Mouse (Mus musculus) hindbrain, embryonic 15.5 days (tissue): Measurements from ENCODE around the gene Tomt. TPM values are rescaled to one million over a fixed set of nuclear protein-coding genes. Genes with fewer than 3 reads are reported as not detected.

Experiments used
- ATAC-seq: fragments of 200-750 bp; cut with Nextera tagmentation; 2 replicates; pipeline ENCODE4 v1.8.0; 2017; ENCODE audit warnings: low read depth, moderate number of reproducible peaks, moderate TSS enrichment; ENCODE audit not compliant: low FRiP score
- H3K27ac ChIP-seq: fragments of 300-500 bp; sonication (generic); replicated peaks from 2 replicates; pipeline ENCODE4 v1.5.1; 2015; ENCODE audit warnings: mild to moderate bottlenecking, inconsistent platforms
- H3K27me3 ChIP-seq: fragments of 300-500 bp; sonication (generic); 2 replicates; pipeline ENCODE4 v1.6.1; 2015; ENCODE audit warnings: control low read depth, inconsistent platforms
- H3K36me3 ChIP-seq: fragments of 300-500 bp; sonication (generic); 2 replicates; pipeline ENCODE4 v1.6.1; 2015; ENCODE audit warnings: control low read depth, inconsistent platforms
- H3K4me1 ChIP-seq: fragments of 300-500 bp; sonication (generic); replicated peaks from 2 replicates; pipeline ENCODE4 v1.6.1; 2015; ENCODE audit warnings: control low read depth, inconsistent platforms
- H3K4me2 ChIP-seq: fragments of 300-500 bp; sonication (generic); 2 replicates; pipeline ENCODE4 v1.6.1; 2015; ENCODE audit warnings: moderate library complexity, mild to moderate bottlenecking, inconsistent platforms
- H3K4me3 ChIP-seq: fragments of 300-500 bp; sonication (generic); 2 replicates; pipeline ENCODE4 v1.5.1; 2015; ENCODE audit warnings: mild to moderate bottlenecking, inconsistent platforms
- H3K9ac ChIP-seq: fragments of 300-500 bp; sonication (generic); 2 replicates; pipeline ENCODE4 v1.6.1; 2015; ENCODE audit warnings: inconsistent platforms
- H3K9me3 ChIP-seq: fragments of 300-500 bp; sonication (generic); 2 replicates; pipeline ENCODE4 v1.6.1; 2016; ENCODE audit warnings: control low read depth, inconsistent platforms
- WGBS: fragments of 180-500 bp; shearing (Covaris S2); methylation state at CpG from one replicate; pipeline ENCODE4 v1.1.7; 2015; 5-methylcytosine and 5-hydroxymethylcytosine counted together
- polyA plus RNA-seq: library from polyadenylated mRNA; unstranded; fragments of >200 nt; fragmentation: Nextera tagmentation; extraction: Ambion mirVana; gene quantifications from 2 replicates; pipeline ENCODE4 v1.2.1, GENCODE M21; 2015

Gene Tomt
- polyA plus RNA-seq, 1 experiment from 2014 or later: 0.49 TPM

DNA sequence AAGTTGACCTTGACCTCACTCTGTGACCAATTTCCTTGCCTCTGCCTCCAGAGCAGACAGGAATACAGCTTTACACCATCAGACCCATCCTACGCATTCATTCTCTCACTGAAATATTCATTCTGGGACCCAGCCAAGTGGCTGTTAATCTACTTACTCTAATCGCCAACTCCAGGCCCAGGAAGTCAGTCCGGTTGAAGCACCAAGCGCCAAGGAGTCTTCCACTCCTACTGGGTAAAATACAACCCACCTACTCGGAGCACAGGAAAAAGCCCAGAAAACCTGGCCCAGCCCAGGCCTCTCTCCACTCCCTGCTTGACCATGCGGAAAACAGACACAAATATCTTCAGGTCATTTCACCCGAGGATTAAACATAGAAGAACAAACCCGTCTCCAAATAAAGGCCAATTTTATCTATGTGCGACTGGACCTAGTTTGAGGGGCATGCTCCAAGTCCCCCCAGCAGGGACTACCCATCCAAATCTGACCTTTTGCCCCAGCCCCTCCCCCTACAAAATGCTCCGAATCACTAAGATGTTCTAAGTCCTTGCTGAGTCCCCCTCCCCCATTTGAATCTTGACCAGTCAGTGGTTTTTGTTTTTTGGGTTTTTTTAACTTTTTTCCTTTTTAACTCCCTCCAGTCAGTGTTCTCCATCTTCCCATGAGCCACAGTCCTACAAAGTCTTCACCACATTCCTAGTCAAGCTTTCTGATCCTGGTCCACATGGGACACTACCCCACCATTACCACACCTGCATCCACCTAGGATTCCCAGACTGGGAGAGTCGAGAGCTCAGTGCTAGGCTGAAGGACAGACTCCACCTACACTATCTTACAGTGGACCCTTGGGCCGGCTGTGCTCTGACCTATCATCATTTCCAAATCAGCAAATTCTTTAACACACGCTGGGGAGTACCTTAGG is 37.7 kb downstream of the Tomt start:
- Histone ChIP-seq H3K9ac (no peak overlapping the region), H3K4me3 (no peak overlapping the region), H3K4me2 (no peak overlapping the region), H3K27ac (no peak overlapping the region), H3K9me3 (no peaks in the 10 kb centered on the region), H3K36me3 (no peaks in the 10 kb centered on the region), H3K4me1 (no peaks in the 10 kb centered on the region), H3K27me3 (no peaks in the 10 kb centered on the region)
- no peak; the same call in 1 of the 2 replicates for ATAC-seq
- WGBS: 52% methylated on average over 13 of the region's 13 CpGs

DNA sequence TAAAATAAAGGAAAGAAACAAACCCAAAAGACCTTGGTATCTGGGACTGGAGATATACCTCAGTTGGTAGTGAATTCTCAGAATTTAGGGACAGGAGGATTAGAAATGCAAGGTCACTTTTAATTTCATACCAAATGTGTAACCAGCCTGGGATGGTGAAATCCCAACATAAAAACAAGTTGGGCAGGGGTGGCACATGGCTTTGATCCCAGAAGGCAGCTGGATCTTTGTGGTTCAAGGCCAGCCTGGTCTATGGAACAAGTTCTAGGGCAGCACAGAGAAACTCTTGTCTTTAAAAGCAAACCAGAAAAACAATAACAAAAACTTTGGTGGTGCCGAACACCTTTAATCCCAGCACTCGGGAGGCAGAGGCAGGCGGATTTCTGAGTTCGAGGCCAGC is 38.7 kb downstream of the Tomt start:
- Histone ChIP-seq H3K27ac (no peak overlapping the region), H3K9me3 (no peaks in the 10 kb centered on the region), H3K9ac (no peak overlapping the region), H3K36me3 (no peaks in the 10 kb centered on the region), H3K4me3 (no peak overlapping the region), H3K4me1 (no peaks in the 10 kb centered on the region), H3K4me2 (no peak overlapping the region), H3K27me3 (no peaks in the 10 kb centered on the region)
- over 99% methylated on average over 4 of the region's 4 CpGs for WGBS
- ATAC-seq: no peak

DNA sequence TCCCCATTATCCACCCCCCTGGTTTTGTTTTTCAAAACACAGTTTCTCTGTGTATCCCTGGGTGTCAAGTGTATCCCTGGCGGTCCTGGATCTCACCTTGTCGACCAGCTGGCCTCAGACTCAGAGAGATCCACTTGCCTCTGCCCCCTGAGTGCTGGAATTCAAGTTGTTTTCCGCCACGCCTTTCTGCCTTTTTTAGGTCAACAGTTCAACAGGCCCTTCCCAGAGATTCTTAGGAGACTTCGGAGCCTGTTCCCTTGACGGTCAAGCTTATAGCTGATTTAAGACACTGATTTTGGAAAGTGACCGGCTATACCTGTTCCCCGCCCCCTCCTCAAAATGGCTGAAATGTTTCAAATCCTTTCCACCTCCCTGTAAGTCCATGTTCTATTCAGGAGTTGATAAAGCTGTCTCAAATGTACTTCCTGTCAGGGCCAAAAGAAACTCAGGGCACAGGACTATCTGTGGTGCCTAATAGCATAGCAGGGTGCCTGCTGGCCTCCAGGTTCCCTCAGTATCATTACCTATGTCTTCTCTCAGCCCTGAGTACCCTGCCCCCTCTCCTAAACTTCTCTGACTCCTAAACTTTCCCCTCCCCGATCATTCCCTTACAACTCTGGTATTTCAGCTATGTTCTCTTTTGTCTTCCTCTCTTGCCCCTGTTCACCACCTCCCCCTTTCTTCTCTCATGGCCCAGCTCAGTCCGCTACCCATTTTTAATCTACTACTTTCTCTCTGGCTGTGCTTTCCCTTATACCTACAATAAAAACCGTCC is 39.5 kb downstream of the Tomt start:
- Histone ChIP-seq H3K27ac (no peak overlapping the region), H3K36me3 (no peaks in the 10 kb centered on the region), H3K4me3 (no peak overlapping the region), H3K4me2 (no peak overlapping the region), H3K9ac (no peak overlapping the region), H3K4me1 (no peaks in the 10 kb centered on the region), H3K9me3 (no peaks in the 10 kb centered on the region), H3K27me3 (no peaks in the 10 kb centered on the region)
- 82% methylated on average over 11 of the region's 11 CpGs for WGBS
- ATAC-seq: no peak

DNA sequence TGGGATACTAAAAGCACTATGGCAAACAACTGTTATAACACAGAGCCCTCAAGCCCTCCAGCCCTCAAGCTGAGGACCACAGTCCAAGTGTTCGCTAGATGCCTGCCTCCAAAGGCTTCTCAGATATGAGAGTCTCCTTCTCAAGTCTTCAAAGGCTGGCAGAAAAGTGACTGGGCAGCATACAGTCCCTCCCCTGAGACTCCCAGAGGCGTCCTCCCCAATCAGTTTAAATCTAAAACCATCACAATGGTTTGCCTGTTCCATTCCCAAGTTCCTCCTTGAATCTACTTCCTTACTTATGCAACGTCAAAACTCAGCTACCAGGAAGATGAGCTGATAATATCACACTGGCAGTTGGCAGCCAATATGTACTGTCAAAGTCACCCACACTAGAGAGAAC is 42.7 kb downstream of the Tomt start, which contains the start of gene Anapc15:
TSS of gene Anapc15 (plus strand) at position 301 of the 400 bp plus-strand sequence.
- Histone ChIP-seq H3K9me3 (no peaks in the 10 kb centered on the region), H3K4me2 (no peak within 1 kb of the TSS), H3K27ac (no peak within 1 kb of the TSS), H3K27me3 (no peaks in the 10 kb centered on the region), H3K9ac (no peak within 1 kb of the TSS), H3K4me1 (no peaks in the 10 kb centered on the region), H3K4me3 (no peak within 1 kb of the TSS), H3K36me3 (no peaks in the 10 kb centered on the region)
- WGBS: 77% methylated on average over 3 of the region's 3 CpGs
- ATAC-seq: no peak

DNA sequence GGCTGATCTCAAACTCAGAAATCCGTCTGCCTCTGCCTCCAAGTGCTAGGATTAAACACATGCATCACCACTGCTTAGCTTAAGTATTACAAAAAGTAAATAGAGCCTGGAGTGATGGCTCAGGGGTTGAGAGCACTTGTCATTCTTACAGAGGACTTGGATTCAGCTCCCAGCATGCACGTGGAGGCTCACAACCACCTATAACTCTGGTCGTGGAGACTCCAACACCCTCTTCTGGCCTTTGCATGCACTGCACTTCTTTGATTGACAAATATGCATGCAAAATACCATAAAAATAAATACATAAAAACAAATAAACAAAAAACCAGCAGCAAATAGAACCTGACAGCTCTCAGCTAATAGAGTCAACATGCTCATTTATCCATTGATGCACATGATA is 43.9 kb downstream of the Tomt start:
- 73% methylated on average over 3 of the region's 3 CpGs for WGBS
- no peaks in the 10 kb centered on the region for H3K9me3 ChIP-seq
- no peak overlapping the region for H3K4me2 ChIP-seq
- no peak overlapping the region for H3K27ac ChIP-seq
- no peaks in the 10 kb centered on the region for H3K36me3 ChIP-seq
- no peak for ATAC-seq
- no peaks in the 10 kb centered on the region for H3K4me1 ChIP-seq
- H3K4me3 ChIP-seq: no peak overlapping the region
- no peaks in the 10 kb centered on the region for H3K27me3 ChIP-seq
- no peak overlapping the region for H3K9ac ChIP-seq

DNA sequence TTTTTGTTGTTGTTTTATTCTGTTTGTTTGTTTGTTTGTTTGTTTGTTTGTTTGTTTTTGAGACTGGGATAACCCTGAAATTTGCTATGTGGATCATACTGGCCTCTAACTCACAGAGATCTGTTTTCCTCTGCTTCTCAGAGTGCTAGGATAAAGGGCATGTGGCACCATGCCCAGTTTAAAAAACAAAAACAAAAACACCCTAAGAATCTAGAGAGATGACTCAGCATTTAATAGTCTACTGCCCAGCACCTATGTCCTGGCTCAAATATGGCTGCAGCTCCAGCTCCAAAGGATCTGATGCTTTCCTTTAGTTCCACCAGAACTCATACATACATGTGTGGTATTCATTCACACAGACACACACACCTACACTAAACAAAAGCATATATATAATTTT is 45.2 kb downstream of the Tomt start:
- H3K9me3 ChIP-seq: no peaks in the 10 kb centered on the region
- no peak overlapping the region for H3K9ac ChIP-seq
- no peak overlapping the region for H3K4me3 ChIP-seq
- H3K27ac ChIP-seq: no peak overlapping the region
- no peak for ATAC-seq
- H3K4me1 ChIP-seq: no peaks in the 10 kb centered on the region
- no peaks in the 10 kb centered on the region for H3K27me3 ChIP-seq
- H3K36me3 ChIP-seq: no peaks in the 10 kb centered on the region
- no peak overlapping the region for H3K4me2 ChIP-seq

DNA sequence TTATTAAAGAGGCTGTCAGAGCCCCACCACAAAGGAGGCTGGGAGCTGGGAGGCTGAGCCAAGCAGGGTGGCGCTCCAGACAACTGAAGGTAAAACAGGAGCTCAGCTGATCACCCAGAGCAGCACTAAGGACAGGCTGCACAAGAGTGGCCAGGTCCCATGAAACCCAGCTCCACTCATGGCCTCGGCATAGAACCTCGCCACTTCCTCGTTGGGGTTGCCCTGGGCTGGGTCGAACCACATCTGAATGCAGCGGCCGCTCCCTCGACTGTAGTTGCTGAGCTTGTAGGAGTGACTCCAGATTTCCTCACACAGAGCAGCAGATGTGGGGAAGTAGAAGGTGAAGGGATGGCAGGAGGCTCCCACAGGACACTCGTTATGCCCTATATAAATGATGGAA is 47.8 kb downstream of the Tomt start:
- ATAC-seq: no peak
- 91% methylated on average over 9 of the region's 9 CpGs for WGBS
- no peak overlapping the region for H3K4me3 ChIP-seq

DNA sequence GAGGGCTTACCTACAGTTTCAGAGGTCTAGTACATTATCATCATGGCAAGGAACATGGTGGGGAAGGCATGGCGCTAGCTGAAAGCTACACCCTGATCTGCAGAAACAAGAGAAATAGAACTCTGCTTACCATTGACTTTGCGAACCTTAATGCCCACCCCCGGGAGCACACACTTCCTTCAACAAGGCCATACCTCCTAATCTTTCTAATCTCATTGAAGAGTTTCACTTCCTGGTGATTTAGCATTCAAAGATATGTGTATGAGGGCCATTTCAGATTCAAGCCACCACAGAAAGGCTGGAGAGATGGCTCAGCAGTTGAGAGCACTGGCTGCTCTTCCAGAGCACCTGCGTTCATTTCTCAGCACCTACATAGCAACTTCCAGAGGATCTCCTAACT is 49.1 kb downstream of the Tomt start, which contains the start of gene Folr2:
TSS of gene Folr2 (minus strand) at position 101 of the 400 bp plus-strand sequence.
- Histone ChIP-seq H3K4me3 (no peak within 1 kb of the TSS), H3K27me3 (no peaks in the 10 kb centered on the region), H3K4me1 (no peaks in the 10 kb centered on the region), H3K36me3 (no peaks in the 10 kb centered on the region), H3K4me2 (no peak within 1 kb of the TSS), H3K27ac (no peak within 1 kb of the TSS), H3K9ac (no peak within 1 kb of the TSS), H3K9me3 (no peaks in the 10 kb centered on the region)
- no peak for ATAC-seq
- 90% methylated on average over 4 of the region's 4 CpGs for WGBS

More for the DNA sequence above, 47.8 kb downstream of the Tomt start:
- Histone ChIP-seq H3K9ac (no peak overlapping the region), H3K27me3 (no peaks in the 10 kb centered on the region), H3K36me3 (no peaks in the 10 kb centered on the region), H3K9me3 (no peaks in the 10 kb centered on the region), H3K4me2 (no peak overlapping the region), H3K4me1 (no peaks in the 10 kb centered on the region), H3K27ac (no peak overlapping the region)

DNA sequence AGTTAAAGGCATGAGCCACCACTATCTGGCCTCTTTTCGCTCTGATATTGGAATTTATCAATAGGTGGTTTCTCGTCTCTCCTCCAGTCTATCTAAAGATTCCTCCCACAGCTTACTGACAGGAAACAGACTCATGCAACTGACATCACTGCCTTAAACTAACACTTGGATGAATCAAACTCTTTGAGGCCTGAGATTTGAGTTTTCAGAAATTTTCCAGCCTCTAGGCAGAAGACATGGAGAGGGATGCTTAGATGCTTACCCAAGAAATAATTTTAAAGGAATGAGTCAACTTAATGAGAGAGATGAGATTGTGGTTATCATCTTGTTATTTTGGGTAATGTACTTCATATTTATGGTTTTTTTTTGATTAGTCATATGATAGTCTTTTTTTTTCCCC is 52.3 kb downstream of the Tomt start:
- Histone ChIP-seq H3K27me3 (no peaks in the 10 kb centered on the region), H3K36me3 (no peaks in the 10 kb centered on the region), H3K9ac (no peak overlapping the region), H3K9me3 (no peaks in the 10 kb centered on the region), H3K4me2 (no peak overlapping the region), H3K27ac (no peak overlapping the region), H3K4me3 (no peak overlapping the region), H3K4me1 (no peaks in the 10 kb centered on the region)
- 90% methylated on average over 2 of the region's 2 CpGs for WGBS
- ATAC-seq: no peak

DNA sequence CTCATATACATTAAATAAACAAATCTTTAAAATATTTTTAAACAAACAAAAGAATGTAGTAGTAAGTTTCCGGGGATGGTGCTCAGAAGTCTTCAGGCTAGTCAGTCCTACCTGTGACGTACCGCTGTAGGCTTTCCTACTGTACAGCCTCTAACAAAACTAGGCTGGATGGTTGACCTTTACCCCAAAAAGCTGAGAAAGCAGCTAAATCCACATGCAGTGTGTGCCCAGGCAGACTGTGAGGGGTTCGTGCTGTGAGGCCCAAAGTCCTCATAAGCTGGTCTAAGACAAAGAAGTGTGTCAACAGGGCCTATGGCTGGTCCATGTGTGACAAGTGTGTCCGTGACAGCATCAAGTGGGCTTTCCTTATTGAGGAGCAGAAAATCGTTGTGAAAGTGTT is 53.3 kb downstream of the Tomt start:
- Histone ChIP-seq H3K27me3 (no peaks in the 10 kb centered on the region), H3K4me1 (no peaks in the 10 kb centered on the region), H3K4me3 (no peak overlapping the region), H3K27ac (no peak overlapping the region), H3K9me3 (no peaks in the 10 kb centered on the region), H3K9ac (no peak overlapping the region), H3K36me3 (no peaks in the 10 kb centered on the region), H3K4me2 (no peak overlapping the region)
- 85% methylated on average over 6 of the region's 6 CpGs for WGBS
- no peak for ATAC-seq

DNA sequence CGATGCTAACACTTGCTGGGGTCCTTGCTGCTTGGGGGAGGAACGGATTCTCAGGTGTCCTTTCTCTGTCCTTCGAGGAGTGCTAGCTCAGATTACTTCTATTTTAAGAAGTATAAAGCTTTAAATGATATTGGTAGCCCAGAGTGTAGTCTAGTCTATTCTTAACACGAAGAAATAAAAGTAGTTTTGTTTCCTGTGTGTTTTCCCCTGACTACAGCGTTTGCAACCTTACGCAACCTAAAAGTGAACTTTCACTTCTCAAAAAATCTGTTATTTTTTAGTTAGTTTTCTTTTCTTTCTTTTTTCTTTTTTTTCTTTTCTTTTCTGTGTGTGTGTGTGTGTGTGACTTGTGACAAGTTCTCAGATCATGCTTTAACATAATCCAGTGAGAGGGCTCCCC is 54.5 kb downstream of the Tomt start:
- Histone ChIP-seq H3K4me2 (no peak overlapping the region), H3K4me3 (no peak overlapping the region), H3K36me3 (no peaks in the 10 kb centered on the region), H3K9ac (no peak overlapping the region), H3K9me3 (no peaks in the 10 kb centered on the region), H3K27ac (no peak overlapping the region), H3K27me3 (no peaks in the 10 kb centered on the region), H3K4me1 (no peaks in the 10 kb centered on the region)
- no peak for ATAC-seq
- 86% methylated on average over 6 of the region's 6 CpGs for WGBS
